In the genomic region with DNA sequence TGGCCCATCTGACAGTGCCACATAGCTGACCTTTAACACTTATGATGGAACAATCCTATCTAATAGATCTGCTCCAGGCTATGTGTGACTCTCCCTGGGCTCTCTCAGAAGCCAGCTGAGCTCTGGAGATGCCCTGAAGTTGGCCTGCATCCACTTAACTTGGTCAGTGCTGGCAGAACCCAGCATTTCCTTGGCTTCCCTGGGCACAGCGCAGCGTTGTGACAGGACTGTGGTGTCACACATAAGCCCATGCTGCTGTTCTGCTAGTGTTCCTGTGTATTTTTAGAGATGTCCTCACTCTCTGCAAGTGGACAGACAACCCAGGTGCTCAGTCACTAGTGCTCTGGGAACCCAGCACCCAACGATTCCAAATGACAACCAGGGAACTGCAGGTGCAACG, we compare ENCODE assay signal across 11 mouse cellular contexts.
"Had no signal": no experiment of that assay in that cellular context is flagged by ENCODE, and none has a peak within 500 bp of the region (broad histone marks: within the 10 kb centered on the region; RNA-seq: fewer than 3 reads in every experiment).

No protein-coding gene starts in this region.

- H3K27me3 ChIP-seq: liver, embryonic 15.5 days; midbrain, embryonic 13.5 days had no signal

- H3K27ac ChIP-seq: limb, embryonic 10.5 days; liver, embryonic 15.5 days; midbrain, embryonic 13.5 days had no signal

- H3K4me2 ChIP-seq: liver, embryonic 11.5 days; liver, embryonic 15.5 days; midbrain, embryonic 13.5 days had no signal

- DNase-seq: kidney, postnatal 10 days; lung, adult 2 months; lung, postnatal 36 days; right cerebral cortex, postnatal 14 days; thymus, adult 18-20 months; thymus, postnatal 14 days had no signal

- H3K9me3 ChIP-seq: limb, embryonic 10.5 days; liver, embryonic 15.5 days; midbrain, embryonic 13.5 days had no signal

- H3K36me3 ChIP-seq: liver, embryonic 15.5 days had no signal

- H3K4me3 ChIP-seq: limb, embryonic 10.5 days; liver, embryonic 15.5 days; midbrain, embryonic 13.5 days had no signal

- H3K9ac ChIP-seq: liver, embryonic 15.5 days; midbrain, embryonic 13.5 days had no signal

- ATAC-seq: lung, postnatal 0 days; midbrain, embryonic 13.5 days had no signal

- H3K4me1 ChIP-seq: liver, embryonic 15.5 days; midbrain, embryonic 13.5 days had no signal
